In genomic region chr2:75900281-75900680, GRCm38 (mm10) we compare ENCODE assay signal across 14 mouse cellular contexts.
"Had no signal": no experiment of that assay in that cellular context is flagged by ENCODE, and none has a peak within 500 bp of the region (broad histone marks: within the 10 kb centered on the region; RNA-seq: fewer than 3 reads in every experiment).

No protein-coding gene starts in this region.

- H3K9ac ChIP-seq: limb, embryonic 12.5 days; liver, embryonic 12.5 days; liver, postnatal 0 days; midbrain, embryonic 15.5 days; neural tube, embryonic 12.5 days had no signal

- H3K36me3 ChIP-seq: midbrain, embryonic 15.5 days had no signal

- H3K27ac ChIP-seq: kidney, postnatal 0 days; limb, embryonic 12.5 days; liver, embryonic 12.5 days; midbrain, embryonic 15.5 days; neural tube, embryonic 12.5 days had no signal

- H3K27me3 ChIP-seq: limb, embryonic 12.5 days; liver, embryonic 12.5 days; megakaryocyte, embryonic 14.5 days; midbrain, embryonic 15.5 days; neural tube, embryonic 12.5 days had no signal

- H3K4me3 ChIP-seq: limb, embryonic 12.5 days; liver, embryonic 12.5 days; megakaryocyte, embryonic 14.5 days; midbrain, embryonic 15.5 days; neural tube, embryonic 12.5 days had no signal

- DNase-seq: kidney, adult 9 months; kidney, postnatal 36 days; layer of hippocampus, adult 9-11 months; layer of hippocampus, postnatal 36 days; liver, postnatal 0 days; lung, postnatal 36 days; thymus, adult 18-20 months; thymus, postnatal 14 days had no signal

- H3K4me1 ChIP-seq: limb, embryonic 12.5 days; liver, embryonic 12.5 days; midbrain, embryonic 15.5 days; neural tube, embryonic 12.5 days had no signal

- ATAC-seq: liver, embryonic 12.5 days; liver, postnatal 0 days; midbrain, embryonic 15.5 days had no signal
